Mouse (Mus musculus): ENCODE measurements around the gene Golt1a. TPM values are rescaled to one million over a fixed set of nuclear protein-coding genes. Genes with fewer than 3 reads are reported as not detected.

Gene Golt1a
- total and polyA plus RNA-seq, 3 experiments: not detected

GRCm38 (mm10) chr1:133287880-133288279 lies 21.7 kb upstream of the Golt1a start:
- Histone ChIP-seq H3K4me1 (ENCODE audit: control insufficient read depth in 1 of 2, insufficient read depth in 2 of 2, low read length in 2 of 2) (no peaks in the 10 kb centered on the region), H3K36me3 (ENCODE audit: control insufficient read depth in 1 of 2, insufficient read depth in 2 of 2, low read length in 2 of 2) (peaks cover 0 to 2% of the 10 kb centered on the region in 2 experiments; a peak in 1 of 4 replicates), H3K9me3 (replicated peaks; ENCODE audit: insufficient read depth, low read length) (no peaks in the 10 kb centered on the region), H3K27ac (ENCODE audit: control insufficient read depth, low read depth, low read length) (no peak overlapping the region), H3K79me2 (ENCODE audit: control insufficient read depth, insufficient read depth, low read length, poor library complexity) (no peaks in the 10 kb centered on the region), H3K4me3 (ENCODE audit: control insufficient read depth in 1 of 2, insufficient read depth in 1 of 2, low read depth in 2 of 2, low read length in 2 of 2) (no peak overlapping the region), H3K27me3 (ENCODE audit: control insufficient read depth in 1 of 2, insufficient read depth in 2 of 2, low read length in 2 of 2) (no peaks in the 10 kb centered on the region), H3K9ac (ENCODE audit: control insufficient read depth, low read depth, low read length, poor library complexity, severe bottlenecking) (no peak overlapping the region)
- no peak for DNase-seq (ENCODE audit: low read depth, low spot score)
- TF ChIP-seq ZMIZ1 (IDR thresholded peaks at IDR 0.05; ENCODE audit: low read depth, low read length) (no peak), MYB (IDR thresholded peaks at IDR 0.05; ENCODE audit: low read depth, low read length) (no peak), ZNF384 (IDR thresholded peaks at IDR 0.05; ENCODE audit: low read depth, low read length) (no peak), NRF1 (IDR thresholded peaks at IDR 0.05; ENCODE audit: insufficient read depth, low read depth, low read length, poor library complexity, severe bottlenecking) (no peak), CTCF (IDR thresholded peaks at IDR 0.05 in 2 of 3, conservative IDR thresholded peaks at IDR 0.05 in 1 of 3; ENCODE audit: control insufficient read depth in 1 of 3, insufficient read depth in 1 of 3, low read depth in 2 of 3, low read length in 3 of 3, poor library complexity in 1 of 3, severe bottlenecking in 1 of 3) (no peak), EP300 (IDR thresholded peaks at IDR 0.05; ENCODE audit: low read depth in 1 of 2, low read length in 2 of 2) (no peak), POLR2AphosphoS2 (IDR thresholded peaks at IDR 0.05; ENCODE audit: low read length) (no peak), HCFC1 (IDR thresholded peaks at IDR 0.05; ENCODE audit: low read depth, low read length) (no peak), USF1 (IDR thresholded peaks at IDR 0.05; ENCODE audit: low read depth, low read length) (no peak), POLR2A (IDR thresholded peaks at IDR 0.05; ENCODE audit: control insufficient read depth in 1 of 2, insufficient read depth in 1 of 2, low read depth in 1 of 2, low read length in 2 of 2, poor library complexity in 1 of 2) (no peak), RCOR1 (IDR thresholded peaks at IDR 0.05; ENCODE audit: low read depth, low read length) (no peak), USF2 (IDR thresholded peaks at IDR 0.05; ENCODE audit: borderline replicate concordance in 1 of 2, insufficient read depth in 1 of 2, low read depth in 1 of 2, low read length in 2 of 2) (no peak), TAL1 (IDR thresholded peaks at IDR 0.05; ENCODE audit: low read length) (no peak), JUND (IDR thresholded peaks at IDR 0.05; ENCODE audit: low read depth, low read length) (no peak), TBP (IDR thresholded peaks at IDR 0.05; ENCODE audit: low read depth, low read length) (no peak), SMC3 (IDR thresholded peaks at IDR 0.05; ENCODE audit: low read depth, low read length) (no peak)

GRCm38 (mm10) chr1:133291888-133292287 lies 17.7 kb upstream of the Golt1a start:
- H3K4me3 ChIP-seq (ENCODE audit: control insufficient read depth in 1 of 2, insufficient read depth in 1 of 2, low read depth in 2 of 2, low read length in 2 of 2): no peak overlapping the region
- no peak overlapping the region for H3K27ac ChIP-seq (ENCODE audit: control insufficient read depth, low read depth, low read length)
- no peak overlapping the region for H3K9ac ChIP-seq (ENCODE audit: control insufficient read depth, low read depth, low read length, poor library complexity, severe bottlenecking)
- no peaks in the 10 kb centered on the region for H3K4me1 ChIP-seq (ENCODE audit: control insufficient read depth in 1 of 2, insufficient read depth in 2 of 2, low read length in 2 of 2)
- no peak for DNase-seq (ENCODE audit: low read depth, low spot score)
- no peak for TF ChIP-seq SMC3 (IDR thresholded peaks at IDR 0.05; ENCODE audit: low read depth, low read length)
- TF ChIP-seq EP300 (IDR thresholded peaks at IDR 0.05; ENCODE audit: low read depth in 1 of 2, low read length in 2 of 2): no peak
- no peak for TF ChIP-seq ZNF384 (IDR thresholded peaks at IDR 0.05; ENCODE audit: low read depth, low read length)
- no peak for TF ChIP-seq JUND (IDR thresholded peaks at IDR 0.05; ENCODE audit: low read depth, low read length)
- TF ChIP-seq GATA1 (IDR thresholded peaks at IDR 0.05; ENCODE audit: low read depth, low read length): no peak
- no peak for TF ChIP-seq CHD1 (IDR thresholded peaks at IDR 0.05; ENCODE audit: low read depth, low read length)
- no peak for TF ChIP-seq TCF12 (IDR thresholded peaks at IDR 0.05; ENCODE audit: low read depth, low read length)
- TF ChIP-seq UBTF (IDR thresholded peaks at IDR 0.05; ENCODE audit: borderline replicate concordance, insufficient read depth, low read depth, low read length): no peak
- no peak for TF ChIP-seq MYB (IDR thresholded peaks at IDR 0.05; ENCODE audit: low read depth, low read length)
- no peak for TF ChIP-seq MAZ (IDR thresholded peaks at IDR 0.05; ENCODE audit: low read depth, low read length)
- no peak for TF ChIP-seq USF1 (IDR thresholded peaks at IDR 0.05; ENCODE audit: low read depth, low read length)
- no peak for TF ChIP-seq MAX (IDR thresholded peaks at IDR 0.05; ENCODE audit: low read length)
- TF ChIP-seq ZMIZ1 (IDR thresholded peaks at IDR 0.05; ENCODE audit: low read depth, low read length): no peak
- TF ChIP-seq ETS1 (IDR thresholded peaks at IDR 0.05; ENCODE audit: low read depth, low read length): no peak
- no peaks in the 10 kb centered on the region for H3K27me3 ChIP-seq (ENCODE audit: control insufficient read depth in 1 of 2, insufficient read depth in 2 of 2, low read length in 2 of 2)
- H3K36me3 ChIP-seq (ENCODE audit: control insufficient read depth in 1 of 2, insufficient read depth in 2 of 2, low read length in 2 of 2): peaks cover 0 to 2% of the 10 kb centered on the region in 2 experiments; a peak in 1 of 4 replicates
- H3K9me3 ChIP-seq (replicated peaks; ENCODE audit: insufficient read depth, low read length): no peaks in the 10 kb centered on the region
- no peaks in the 10 kb centered on the region for H3K79me2 ChIP-seq (ENCODE audit: control insufficient read depth, insufficient read depth, low read length, poor library complexity)

All from MEL (cell line).